Mouse (Mus musculus): Measurements from ENCODE around the gene 2010300C02Rik.

The 2010300C02Rik gene

GRCm38 (mm10) chr1:37665539-37666323, 54.2 kb downstream of the 2010300C02Rik start:
- DNase-seq, result peak; percentile 21

- DNase-seq, result no peak
Measured at GRCm38 (mm10) chr1:37664496-37664895, 55.4 kb downstream of the 2010300C02Rik start.

- DNase-seq, result no peak
Measured at GRCm38 (mm10) chr1:37663606-37664005, 56.3 kb downstream of the 2010300C02Rik start.

GRCm38 (mm10) chr1:37656017-37656416, 63.9 kb downstream of the 2010300C02Rik start:
- DNase-seq, result no peak

GRCm38 (mm10) chr1:37653992-37654391, 65.9 kb downstream of the 2010300C02Rik start:
- DNase-seq, result no peak

GRCm38 (mm10) chr1:37647066-37647465, 72.8 kb downstream of the 2010300C02Rik start:
- no peak for DNase-seq

- no peak for DNase-seq
Measured at GRCm38 (mm10) chr1:37644501-37644900, 75.4 kb downstream of the 2010300C02Rik start.

- no peak for DNase-seq
Measured at GRCm38 (mm10) chr1:37643794-37644365, 76.0 kb downstream of the 2010300C02Rik start.

- no peak for DNase-seq
Measured at GRCm38 (mm10) chr1:37641361-37641760, 78.5 kb downstream of the 2010300C02Rik start.

- peak; percentile 79 for DNase-seq
Measured at GRCm38 (mm10) chr1:37639101-37639500, 80.8 kb downstream of the 2010300C02Rik start.

GRCm38 (mm10) chr1:37638560-37638959, 81.3 kb downstream of the 2010300C02Rik start:
- no peak for DNase-seq

GRCm38 (mm10) chr1:37637571-37637970, 82.3 kb downstream of the 2010300C02Rik start:
- DNase-seq, result no peak

- DNase-seq, result no peak
Measured at GRCm38 (mm10) chr1:37636824-37637223, 83.1 kb downstream of the 2010300C02Rik start.

- DNase-seq, result peak; percentile 58
Measured at GRCm38 (mm10) chr1:37636169-37636568, 83.7 kb downstream of the 2010300C02Rik start.

- DNase-seq, result peak; percentile 39
Measured at GRCm38 (mm10) chr1:37635716-37636115, 84.2 kb downstream of the 2010300C02Rik start.

GRCm38 (mm10) chr1:37634658-37635057, 85.2 kb downstream of the 2010300C02Rik start:
- peak; percentile 76 for DNase-seq

GRCm38 (mm10) chr1:37633516-37633915, 86.4 kb downstream of the 2010300C02Rik start:
- DNase-seq, result no peak

GRCm38 (mm10) chr1:37632425-37632824, 87.5 kb downstream of the 2010300C02Rik start:
- no peak for DNase-seq

- no peak for DNase-seq
Measured at GRCm38 (mm10) chr1:37631456-37631855, 88.4 kb downstream of the 2010300C02Rik start.

- DNase-seq, result no peak
Measured at GRCm38 (mm10) chr1:37630412-37631210, 89.3 kb downstream of the 2010300C02Rik start.

- no peak for DNase-seq
Measured at GRCm38 (mm10) chr1:37629876-37630275, 90.0 kb downstream of the 2010300C02Rik start.

GRCm38 (mm10) chr1:37628749-37629148, 91.1 kb downstream of the 2010300C02Rik start:
- no peak for DNase-seq

- peak; percentile 67 for DNase-seq
Measured at GRCm38 (mm10) chr1:37624185-37624584, 95.7 kb downstream of the 2010300C02Rik start.

GRCm38 (mm10) chr1:37622049-37622448, 97.8 kb downstream of the 2010300C02Rik start:
- no peak for DNase-seq

Data from thymus, postnatal 25 days (tissue).